7 mouse cellular contexts compared by ENCODE assay signal in the genomic region with DNA sequence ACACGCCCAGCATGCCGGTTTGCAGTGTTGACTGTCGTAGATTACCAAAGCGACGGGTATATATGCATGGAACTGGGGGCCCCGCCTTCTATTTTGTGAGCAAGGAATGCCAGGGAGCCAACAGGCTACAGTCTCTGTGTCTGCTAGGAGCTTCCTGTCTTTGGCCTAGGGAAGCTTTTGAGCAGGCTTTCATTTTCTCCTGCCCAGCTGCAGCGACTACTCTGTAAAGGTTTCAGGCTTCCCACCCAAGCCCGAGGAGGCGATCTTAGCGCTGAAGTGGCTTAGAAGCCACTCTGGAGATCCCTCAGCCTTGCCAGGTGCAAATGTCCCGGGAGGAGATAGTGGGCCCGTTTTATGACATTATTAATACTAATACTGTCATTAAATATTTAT. TPM values are rescaled to one million over a fixed set of nuclear protein-coding genes. Genes with fewer than 3 reads are reported as not detected.
A peak's percentile ranks its signal among the peaks of the same experiment; 100 is the strongest.
DNase-seq lines count a peak whose midpoint lies in the region; ATAC-seq and TF ChIP-seq lines count a peak whose summit lies in the region.

No protein-coding gene starts in this region.

- H3K27me3 ChIP-seq in MEL (ENCODE audit: control insufficient read depth in 1 of 2, insufficient read depth in 2 of 2, low read length in 2 of 2), result peaks cover under 1 to 4% of the 10 kb centered on the region in 2 experiments; a peak in 3 of 4 replicates
- peaks cover 9% of the 10 kb centered on the region; the same call in 1 of the 2 replicates for H3K27me3 ChIP-seq in heart, embryonic 14.5 days (ENCODE audit: control insufficient read depth, insufficient read depth, low read length)

- H3K79me2 ChIP-seq in MEL (ENCODE audit: control insufficient read depth, insufficient read depth, low read length, poor library complexity), result no peaks in the 10 kb centered on the region; the same call in 1 of the 2 replicates

- peak overlapping the region; percentile 60 to 96 for H3K4me3 ChIP-seq in MEL (ENCODE audit: control insufficient read depth in 1 of 2, insufficient read depth in 1 of 2, low read depth in 2 of 2, low read length in 2 of 2)
- peak overlapping the region; percentile 71 to 86 for H3K4me3 ChIP-seq in heart, embryonic 14.5 days (ENCODE audit: control insufficient read depth in 1 of 2, insufficient read depth in 1 of 2, low read depth in 1 of 2, low read length in 2 of 2)

- H3K36me3 ChIP-seq in MEL (ENCODE audit: control insufficient read depth in 1 of 2, insufficient read depth in 2 of 2, low read length in 2 of 2), result peaks cover 0 to 3% of the 10 kb centered on the region in 2 experiments; a peak in 1 of 4 replicates
- H3K36me3 ChIP-seq in heart, embryonic 14.5 days (ENCODE audit: control insufficient read depth, insufficient read depth, low read length), result no peaks in the 10 kb centered on the region

- H3K4me1 ChIP-seq in MEL (ENCODE audit: control insufficient read depth in 1 of 2, insufficient read depth in 2 of 2, low read length in 2 of 2), result peaks cover 4 to 11% of the 10 kb centered on the region in 2 experiments
- H3K4me1 ChIP-seq in heart, embryonic 14.5 days (ENCODE audit: control insufficient read depth in 2 of 2, insufficient read depth in 2 of 2, low read length in 2 of 2), result peaks cover 10% of the 10 kb centered on the region in 2 experiments

- peak overlapping the region; percentile 92 for H3K4me2 ChIP-seq in heart, embryonic 14.5 days (ENCODE audit: low read length)

- under 1% methylated on average over 12 of the region's 12 CpGs for WGBS in heart, embryonic 14.5 days

- TF ChIP-seq RAD21 in MEL (IDR thresholded peaks at IDR 0.05; ENCODE audit: low read depth, low read length), result no peak

- no peak for ATAC-seq in heart, embryonic 14.5 days (ENCODE audit: insufficient number of reproducible peaks, insufficient read depth, low FRiP score, low read depth)

- TF ChIP-seq EP300 in MEL (IDR thresholded peaks at IDR 0.05; ENCODE audit: low read depth in 1 of 2, low read length in 2 of 2), result no peak

- no peak overlapping the region for H3K27ac ChIP-seq in MEL (ENCODE audit: control insufficient read depth, low read depth, low read length)
- H3K27ac ChIP-seq in heart, embryonic 14.5 days (replicated peaks in 1 of 2; ENCODE audit: control insufficient read depth in 1 of 2, insufficient read depth in 1 of 2, low read depth in 2 of 2, low read length in 2 of 2), result peak overlapping the region; percentile 25 to 82; a peak in 3 of 4 replicates

- TF ChIP-seq POLR2A in MEL (IDR thresholded peaks at IDR 0.05; ENCODE audit: control insufficient read depth in 1 of 2, insufficient read depth in 1 of 2, low read depth in 1 of 2, low read length in 2 of 2, poor library complexity in 1 of 2), result 0 out of 4 replicates have a peak, but pooled peaks of 1 of the 2 experiments have one; percentile 16

- peak overlapping the region; percentile 65 for H3K9ac ChIP-seq in MEL (ENCODE audit: control insufficient read depth, low read depth, low read length, poor library complexity, severe bottlenecking)
- H3K9ac ChIP-seq in heart, embryonic 14.5 days (ENCODE audit: low read length), result peak overlapping the region; percentile 92

- no peaks in the 10 kb centered on the region for H3K9me3 ChIP-seq in MEL (replicated peaks; ENCODE audit: insufficient read depth, low read length)
- H3K9me3 ChIP-seq in heart, embryonic 14.5 days (ENCODE audit: control insufficient read depth, low read length), result no peaks in the 10 kb centered on the region

- TF ChIP-seq CTCF in MEL (IDR thresholded peaks at IDR 0.05 in 2 of 3, conservative IDR thresholded peaks at IDR 0.05 in 1 of 3; ENCODE audit: control insufficient read depth in 1 of 3, insufficient read depth in 1 of 3, low read depth in 2 of 3, low read length in 3 of 3, poor library complexity in 1 of 3, severe bottlenecking in 1 of 3), result no peak

- DNase-seq in CD4-positive, CD25-positive, alpha-beta regulatory T cell, adult 2 months (ENCODE audit: low read depth, low spot score), result peak; percentile 73
- peak; percentile 72 for DNase-seq in MEL (ENCODE audit: low read depth, low spot score)
- peak; percentile 32 for DNase-seq in embryo, embryonic 9.5 days (ENCODE audit: extremely low spot score)
- DNase-seq in kidney, postnatal 10 days, result peak; percentile 76
- peak; percentile 62 for DNase-seq in lung, postnatal 25 days (ENCODE audit: low spot score)
- DNase-seq in right cerebral cortex, postnatal 10 days (ENCODE audit: low spot score in 2 of 2), result peak; percentile 55 to 78

TF ChIP-seq in MEL, 35 proteins besides CTCF, POLR2A, EP300 and RAD21:
- TF ChIP-seq MXI1 (IDR thresholded peaks at IDR 0.05; ENCODE audit: low read depth, low read length) (peak; percentile 61), TBP (IDR thresholded peaks at IDR 0.05; ENCODE audit: low read depth, low read length) (no peak), ZNF384 (IDR thresholded peaks at IDR 0.05; ENCODE audit: low read depth, low read length) (0 out of 2 replicates have a peak, but pooled peaks have one; percentile 3)

RNA-seq across cellular contexts. Expression of gene Pou6f1, which starts 0.9 kb away (rescaled TPM):
- total RNA-seq in MEL (2012; rRNA removed), result 0.46 and 0.59 TPM in 2 replicates
- 1 to 10 TPM in 1 of 2 experiments, not detected in 1; 2.5 TPM for polyA plus RNA-seq in MEL (2012; ENCODE audit: insufficient read depth in 1 of 2, insufficient read length in 2 of 2, low read depth in 1 of 2, low replicate concordance in 2 of 2, missing spikeins in 1 of 2)
- 7.1 and 8.2 TPM in 2 replicates for polyA plus RNA-seq in heart, embryonic 14.5 days (2014; fragmentation: Nextera tagmentation; extraction: Ambion mirVana)

RNA-seq across cellular contexts. Expression of gene Dazap2, which starts 16.3 kb away (rescaled TPM):
- 100 and 107 TPM in 2 replicates for total RNA-seq in MEL (2012; rRNA removed)
- 100 to 1,000 TPM; 233 to 341 TPM for polyA plus RNA-seq in MEL (2012; ENCODE audit: insufficient read depth in 1 of 2, insufficient read length in 2 of 2, low read depth in 1 of 2, low replicate concordance in 2 of 2, missing spikeins in 1 of 2)
- polyA plus RNA-seq in heart, embryonic 14.5 days (2014; fragmentation: Nextera tagmentation; extraction: Ambion mirVana), result 253 and 254 TPM in 2 replicates

RNA-seq across cellular contexts. Expression of gene Smagp, which starts 37.9 kb away (rescaled TPM):
- 1.6 and 2.6 TPM in 2 replicates for total RNA-seq in MEL (2012; rRNA removed)
- polyA plus RNA-seq in MEL (2012; ENCODE audit: insufficient read depth in 1 of 2, insufficient read length in 2 of 2, low read depth in 1 of 2, low replicate concordance in 2 of 2, missing spikeins in 1 of 2), result 10 to 100 TPM in 1 of 2 experiments, not detected in 1; 22.6 TPM
- 14.5 and 18.7 TPM in 2 replicates for polyA plus RNA-seq in heart, embryonic 14.5 days (2014; fragmentation: Nextera tagmentation; extraction: Ambion mirVana)

RNA-seq across cellular contexts. Expression of gene Tfcp2, which starts 47.1 kb away (rescaled TPM):
- 15.4 and 21.5 TPM in 2 replicates for total RNA-seq in MEL (2012; rRNA removed)
- polyA plus RNA-seq in MEL (2012; ENCODE audit: insufficient read depth in 1 of 2, insufficient read length in 2 of 2, low read depth in 1 of 2, low replicate concordance in 2 of 2, missing spikeins in 1 of 2), result 10 to 100 TPM in 1 of 2 experiments, not detected in 1; 20.4 TPM
- polyA plus RNA-seq in heart, embryonic 14.5 days (2014; fragmentation: Nextera tagmentation; extraction: Ambion mirVana), result 17.1 and 19.9 TPM in 2 replicates
